Mouse (Mus musculus): ENCODE measurements around the gene Acy3. TPM values are rescaled to one million over a fixed set of nuclear protein-coding genes. Genes with fewer than 3 reads are reported as not detected.
"Not testable (repeated sequence)": the region's sequence is repeated elsewhere in the genome, so short reads cannot be mapped to it uniquely, and the experiment has no call there.

The Acy3 gene
- polyA plus RNA-seq, 1 experiment from 2014 or later: 13.0 TPM

GRCm38 (mm10) chr19:4033742-4034141 lies 47.4 kb downstream of the Acy3 start:
- DNase-seq (ENCODE audit: low spot score) (no peak), ATAC-seq (replicated peaks; ENCODE audit: low FRiP score, low TSS enrichment, low read depth) (no peak)
- Histone ChIP-seq H3K9me3 (ENCODE audit: control insufficient read depth, low read length) (no peaks in the 10 kb centered on the region), H3K36me3 (ENCODE audit: control insufficient read depth, insufficient read depth, low read length) (peaks cover 5% of the 10 kb centered on the region; the same call in 1 of the 2 replicates), H3K4me2 (ENCODE audit: low read length) (no peak overlapping the region), H3K4me3 (ENCODE audit: low read depth, low read length) (no peak overlapping the region), H3K27ac (ENCODE audit: low read depth) (peak overlapping the region; percentile 25; the same call in 1 of the 2 replicates), H3K9ac (ENCODE audit: low read length) (no peak overlapping the region), H3K4me1 (replicated peaks; ENCODE audit: control insufficient read depth, insufficient read depth, low read length) (peaks cover 12% of the 10 kb centered on the region; the same call in 1 of the 2 replicates), H3K27me3 (replicated peaks; ENCODE audit: control insufficient read depth, insufficient read depth, low read length) (no peaks in the 10 kb centered on the region)
- 61% methylated on average over 5 of the region's 5 CpGs for WGBS

- Histone ChIP-seq H3K9ac (ENCODE audit: low read length) (no peak overlapping the region), H3K4me3 (ENCODE audit: low read depth, low read length) (no peak overlapping the region), H3K4me2 (ENCODE audit: low read length) (peak overlapping the region; percentile 41), H3K36me3 (ENCODE audit: control insufficient read depth, insufficient read depth, low read length) (peaks cover 5% of the 10 kb centered on the region; the same call in 1 of the 2 replicates), H3K27ac (ENCODE audit: low read depth) (no peak overlapping the region), H3K9me3 (ENCODE audit: control insufficient read depth, low read length) (no peaks in the 10 kb centered on the region), H3K27me3 (replicated peaks; ENCODE audit: control insufficient read depth, insufficient read depth, low read length) (no peaks in the 10 kb centered on the region), H3K4me1 (replicated peaks; ENCODE audit: control insufficient read depth, insufficient read depth, low read length) (peaks cover 12% of the 10 kb centered on the region; the same call in 1 of the 2 replicates)
- DNase-seq (ENCODE audit: low spot score) (no peak), ATAC-seq (replicated peaks; ENCODE audit: low FRiP score, low TSS enrichment, low read depth) (no peak)
- WGBS: 64% methylated on average over 12 of the region's 12 CpGs
Observed at GRCm38 (mm10) chr19:4036327-4037045, 50.1 kb downstream of the Acy3 start.

GRCm38 (mm10) chr19:4037154-4037787 lies 50.9 kb downstream of the Acy3 start:
- peaks cover 12% of the 10 kb centered on the region; the same call in 1 of the 2 replicates for H3K4me1 ChIP-seq (replicated peaks; ENCODE audit: control insufficient read depth, insufficient read depth, low read length)
- peak overlapping the region; percentile 84 for H3K4me2 ChIP-seq (ENCODE audit: low read length)
- H3K4me3 ChIP-seq (ENCODE audit: low read depth, low read length): peak overlapping the region; percentile 65
- not testable (repeated sequence) for H3K27me3 ChIP-seq (replicated peaks; ENCODE audit: control insufficient read depth, insufficient read depth, low read length); H3K36me3 ChIP-seq (ENCODE audit: control insufficient read depth, insufficient read depth, low read length); H3K9me3 ChIP-seq (ENCODE audit: control insufficient read depth, low read length); DNase-seq (ENCODE audit: low spot score)
- ATAC-seq (replicated peaks; ENCODE audit: low FRiP score, low TSS enrichment, low read depth): peak; percentile 3; the same call in 1 of the 2 replicates
- H3K27ac ChIP-seq (ENCODE audit: low read depth): peak overlapping the region; percentile 73
- H3K9ac ChIP-seq (ENCODE audit: low read length): peak overlapping the region; percentile 68
- 22% methylated on average over 7 of the region's 8 CpGs for WGBS

- no peaks in the 10 kb centered on the region for H3K27me3 ChIP-seq (replicated peaks; ENCODE audit: control insufficient read depth, insufficient read depth, low read length)
- H3K9ac ChIP-seq (ENCODE audit: low read length): peak within 1 kb of the TSS; percentile 68
- ATAC-seq (replicated peaks; ENCODE audit: low FRiP score, low TSS enrichment, low read depth) (peak; percentile 84), DNase-seq (ENCODE audit: low spot score) (peak; percentile 90)
- peak within 1 kb of the TSS; percentile 84 for H3K4me2 ChIP-seq (ENCODE audit: low read length)
- H3K4me1 ChIP-seq (replicated peaks; ENCODE audit: control insufficient read depth, insufficient read depth, low read length): peaks cover 12% of the 10 kb centered on the region; the same call in 1 of the 2 replicates
- H3K27ac ChIP-seq (ENCODE audit: low read depth): peak within 1 kb of the TSS; percentile 73
- peaks cover 5% of the 10 kb centered on the region; the same call in 1 of the 2 replicates for H3K36me3 ChIP-seq (ENCODE audit: control insufficient read depth, insufficient read depth, low read length)
- H3K9me3 ChIP-seq (ENCODE audit: control insufficient read depth, low read length): no peaks in the 10 kb centered on the region
- WGBS: under 1% methylated on average over 26 of the region's 26 CpGs
- peak within 1 kb of the TSS; percentile 65 for H3K4me3 ChIP-seq (ENCODE audit: low read depth, low read length)
Observed at GRCm38 (mm10) chr19:4037788-4038232, 51.4 kb downstream of the Acy3 start, which contains the start of gene Gstp1. Gstp1 (minus strand) TSS chr19:4037985.

Other genes starting within 250 kb of the Acy3 start
- gene Kmt5b, start 219.1 kb upstream of the Acy3 start, polyA plus RNA-seq (2014; fragmentation: Nextera tagmentation; extraction: Ambion mirVana): 29.6 and 29.9 TPM in 2 replicates
- 48.8 and 54.0 TPM in 2 replicates for gene Chka, start 134.8 kb upstream of the Acy3 start, polyA plus RNA-seq (2014; fragmentation: Nextera tagmentation; extraction: Ambion mirVana)
- 34.8 and 40.5 TPM in 2 replicates for gene Tcirg1, start 79.4 kb upstream of the Acy3 start, polyA plus RNA-seq (2014; fragmentation: Nextera tagmentation; extraction: Ambion mirVana)
- gene Ndufs8, start 73.8 kb upstream of the Acy3 start, polyA plus RNA-seq (2014; fragmentation: Nextera tagmentation; extraction: Ambion mirVana): 374 and 390 TPM in 2 replicates
- 1.9 and 2.3 TPM in 2 replicates for gene Aldh3b1, start 56.8 kb upstream of the Acy3 start, polyA plus RNA-seq (2014; fragmentation: Nextera tagmentation; extraction: Ambion mirVana)
- 14.4 and 16.0 TPM in 2 replicates for gene Unc93b1, start 51.4 kb upstream of the Acy3 start, polyA plus RNA-seq (2014; fragmentation: Nextera tagmentation; extraction: Ambion mirVana)
- gene Aldh3b3, start 27.9 kb upstream of the Acy3 start, polyA plus RNA-seq (2014; fragmentation: Nextera tagmentation; extraction: Ambion mirVana): not detected in 2 replicates
- 0.99 and 1.0 TPM in 2 replicates for gene Aldh3b2, start 14.2 kb upstream of the Acy3 start, polyA plus RNA-seq (2014; fragmentation: Nextera tagmentation; extraction: Ambion mirVana)
- 0.13 and 0.16 TPM in 2 replicates for gene Tbx10, start 6.2 kb downstream of the Acy3 start, polyA plus RNA-seq (2014; fragmentation: Nextera tagmentation; extraction: Ambion mirVana)
- 42.1 and 42.7 TPM in 2 replicates for gene Nudt8, start 14.0 kb downstream of the Acy3 start, polyA plus RNA-seq (2014; fragmentation: Nextera tagmentation; extraction: Ambion mirVana)
- gene Gm49405, start 14.1 kb downstream of the Acy3 start, polyA plus RNA-seq (2014; fragmentation: Nextera tagmentation; extraction: Ambion mirVana): 2.4 and 2.9 TPM in 2 replicates
- gene Doc2g, start 16.7 kb downstream of the Acy3 start, polyA plus RNA-seq (2014; fragmentation: Nextera tagmentation; extraction: Ambion mirVana): 3.6 and 3.9 TPM in 2 replicates
- gene Ndufv1, start 26.2 kb downstream of the Acy3 start, polyA plus RNA-seq (2014; fragmentation: Nextera tagmentation; extraction: Ambion mirVana): 247 and 248 TPM in 2 replicates
- 746 and 810 TPM in 2 replicates for gene Gstp1, start 51.4 kb downstream of the Acy3 start, polyA plus RNA-seq (2014; fragmentation: Nextera tagmentation; extraction: Ambion mirVana)
- 7.8 and 8.8 TPM in 2 replicates for gene Gstp2, start 59.5 kb downstream of the Acy3 start, polyA plus RNA-seq (2014; fragmentation: Nextera tagmentation; extraction: Ambion mirVana)
- 1.0 and 1.3 TPM in 2 replicates for gene Gstp3, start 73.0 kb downstream of the Acy3 start, polyA plus RNA-seq (2014; fragmentation: Nextera tagmentation; extraction: Ambion mirVana)
- 0.57 TPM in 1 of 2 replicates, not detected in the other for gene Cabp2, start 95.0 kb downstream of the Acy3 start, polyA plus RNA-seq (2014; fragmentation: Nextera tagmentation; extraction: Ambion mirVana)
- 87.4 and 103 TPM in 2 replicates for gene Cdk2ap2, start 110.6 kb downstream of the Acy3 start, polyA plus RNA-seq (2014; fragmentation: Nextera tagmentation; extraction: Ambion mirVana)
- gene Pitpnm1, start 113.4 kb downstream of the Acy3 start, polyA plus RNA-seq (2014; fragmentation: Nextera tagmentation; extraction: Ambion mirVana): 13.3 and 14.3 TPM in 2 replicates
- 89.7 and 96.0 TPM in 2 replicates for gene Aip, start 139.3 kb downstream of the Acy3 start, polyA plus RNA-seq (2014; fragmentation: Nextera tagmentation; extraction: Ambion mirVana)
- gene Gpr152, start 153.2 kb downstream of the Acy3 start, polyA plus RNA-seq (2014; fragmentation: Nextera tagmentation; extraction: Ambion mirVana): not detected in 2 replicates
- 0.08 TPM in 1 of 2 replicates, not detected in the other for gene Cabp4, start 157.5 kb downstream of the Acy3 start, polyA plus RNA-seq (2014; fragmentation: Nextera tagmentation; extraction: Ambion mirVana)
- 174 and 189 TPM in 2 replicates for gene Coro1b, start 162.0 kb downstream of the Acy3 start, polyA plus RNA-seq (2014; fragmentation: Nextera tagmentation; extraction: Ambion mirVana)
- 3.1 and 3.3 TPM in 2 replicates for gene Ptprcap, start 167.0 kb downstream of the Acy3 start, polyA plus RNA-seq (2014; fragmentation: Nextera tagmentation; extraction: Ambion mirVana)
- 37.4 and 40.6 TPM in 2 replicates for gene Rps6kb2, start 176.8 kb downstream of the Acy3 start, polyA plus RNA-seq (2014; fragmentation: Nextera tagmentation; extraction: Ambion mirVana)
- 2.3 and 3.1 TPM in 2 replicates for gene Carns1, start 188.9 kb downstream of the Acy3 start, polyA plus RNA-seq (2014; fragmentation: Nextera tagmentation; extraction: Ambion mirVana)
- gene Tbc1d10c, start 204.7 kb downstream of the Acy3 start, polyA plus RNA-seq (2014; fragmentation: Nextera tagmentation; extraction: Ambion mirVana): 3.9 and 4.4 TPM in 2 replicates
- gene Ppp1ca, start 205.5 kb downstream of the Acy3 start, polyA plus RNA-seq (2014; fragmentation: Nextera tagmentation; extraction: Ambion mirVana): 837 and 863 TPM in 2 replicates
- 33.2 and 38.3 TPM in 2 replicates for gene Rad9a, start 215.1 kb downstream of the Acy3 start, polyA plus RNA-seq (2014; fragmentation: Nextera tagmentation; extraction: Ambion mirVana)
- 6.9 and 7.5 TPM in 2 replicates for gene Clcf1, start 227.7 kb downstream of the Acy3 start, polyA plus RNA-seq (2014; fragmentation: Nextera tagmentation; extraction: Ambion mirVana)
- not detected in 2 replicates for gene AC109138.7, start 227.8 kb downstream of the Acy3 start, polyA plus RNA-seq (2014; fragmentation: Nextera tagmentation; extraction: Ambion mirVana)
- gene Pold4, start 245.3 kb downstream of the Acy3 start, polyA plus RNA-seq (2014; fragmentation: Nextera tagmentation; extraction: Ambion mirVana): 30.8 and 30.9 TPM in 2 replicates

Data from intestine, embryonic 14.5 days (tissue).